Mouse (Mus musculus): Measurements from ENCODE around the gene Psmc3.
"Not testable (repeated sequence)": the region's sequence is repeated elsewhere in the genome, so short reads cannot be mapped to it uniquely, and the experiment has no call there.

Gene Psmc3

DNA sequence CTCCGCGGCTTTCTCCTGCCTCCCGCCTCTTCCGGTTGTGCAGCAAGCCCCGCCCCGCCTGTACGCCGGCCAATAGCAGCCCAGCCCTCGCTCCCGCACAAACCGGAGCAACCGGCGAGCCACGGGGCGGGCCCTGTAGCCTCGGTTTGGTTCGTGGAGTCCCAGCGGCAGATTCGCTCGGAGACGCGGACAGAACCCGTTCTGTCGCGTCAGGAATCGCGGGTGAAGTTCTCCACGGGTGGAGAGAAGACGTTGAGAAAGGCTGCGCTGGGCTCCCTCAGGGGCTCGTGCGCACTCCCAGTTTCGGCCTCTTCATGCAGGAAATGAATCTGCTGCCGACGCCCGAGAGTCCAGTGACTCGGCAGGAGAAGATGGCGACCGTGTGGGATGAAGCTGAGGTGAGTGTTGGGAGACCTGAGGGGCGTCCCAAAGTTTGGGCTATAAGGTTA lies at the start of gene Psmc3:
Gene Psmc3, plus strand, starts transcription at position 76 of the 449 bp plus-strand sequence.
- DNase-seq, result peak; percentile 98

GRCm38 (mm10) chr2:91008536-91008935 lies 45.3 kb upstream of the Psmc3 start:
- DNase-seq, result no peak

- DNase-seq, result no peak
Measured at GRCm38 (mm10) chr2:91013881-91014280, 39.9 kb upstream of the Psmc3 start.

DNA sequence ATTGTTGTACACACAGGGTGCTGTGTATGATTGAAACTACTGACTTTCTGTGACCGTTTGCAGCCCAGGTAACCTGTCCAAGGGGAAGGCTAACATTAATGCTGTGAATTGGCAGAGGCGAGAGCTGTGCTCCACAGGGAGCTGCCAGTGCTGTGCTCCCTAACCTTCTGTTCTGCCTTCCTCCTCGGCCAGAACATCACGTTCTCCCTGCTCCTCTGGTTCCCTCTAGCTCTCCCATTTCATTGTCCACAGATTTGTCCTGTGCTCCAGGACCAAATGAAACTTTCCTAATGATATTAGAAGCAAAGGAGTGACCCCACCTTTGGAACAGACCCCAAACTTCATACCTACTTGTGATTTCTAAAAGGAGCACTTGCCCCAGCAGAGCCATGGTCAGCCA lies 38.4 kb upstream of the Psmc3 start:
- no peak for DNase-seq

- DNase-seq, result no peak
Measured at GRCm38 (mm10) chr2:91018061-91018788, 35.6 kb upstream of the Psmc3 start.

DNA sequence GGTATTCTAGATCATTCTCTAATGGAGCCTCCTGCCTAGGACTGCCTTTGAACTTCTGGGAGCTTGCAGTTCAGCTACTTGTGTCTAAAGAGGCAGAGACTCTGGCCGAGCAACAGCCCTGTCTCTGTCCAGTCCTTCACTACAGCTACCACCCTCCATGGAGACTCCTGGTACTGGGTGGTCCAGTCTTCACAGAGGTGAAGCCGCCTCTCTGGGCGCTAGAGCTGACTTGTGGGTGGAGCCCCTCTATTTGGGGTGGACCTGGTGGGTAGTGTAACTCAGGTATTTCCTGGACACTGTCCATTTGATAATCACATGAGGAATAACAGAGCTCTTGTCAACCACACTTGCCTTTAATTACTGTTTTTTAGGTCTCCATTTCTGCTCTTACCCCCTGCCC lies 33.9 kb upstream of the Psmc3 start:
- no peak for DNase-seq

- DNase-seq, result not testable (repeated sequence)
Measured at GRCm38 (mm10) chr2:91022266-91022665, 31.5 kb upstream of the Psmc3 start.

GRCm38 (mm10) chr2:91023131-91023530 lies 30.7 kb upstream of the Psmc3 start:
- DNase-seq, result no peak

GRCm38 (mm10) chr2:91023956-91024355 lies 29.9 kb upstream of the Psmc3 start:
- DNase-seq, result no peak

DNA sequence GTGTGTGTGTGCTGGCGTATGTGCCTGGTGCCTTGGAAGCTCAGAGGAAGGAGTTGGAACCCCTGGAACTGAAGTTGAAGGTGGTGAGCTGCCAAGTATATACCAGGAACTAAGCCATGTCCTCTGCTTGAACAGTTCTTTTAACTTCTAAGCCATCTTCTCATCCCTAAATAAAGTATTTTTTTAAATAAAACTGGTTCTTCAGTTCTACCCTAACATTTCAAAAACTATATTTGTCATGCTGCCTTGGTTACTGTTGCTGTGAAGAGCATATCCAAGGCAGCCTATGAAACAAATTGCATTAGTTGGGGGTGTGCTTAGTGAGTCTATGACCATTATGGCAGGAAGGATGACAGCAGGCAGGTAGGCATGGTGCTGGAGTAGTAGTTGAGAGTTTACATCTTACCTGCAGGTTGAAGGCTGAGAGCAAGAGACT lies 28.7 kb upstream of the Psmc3 start:
- DNase-seq, result no peak

DNA sequence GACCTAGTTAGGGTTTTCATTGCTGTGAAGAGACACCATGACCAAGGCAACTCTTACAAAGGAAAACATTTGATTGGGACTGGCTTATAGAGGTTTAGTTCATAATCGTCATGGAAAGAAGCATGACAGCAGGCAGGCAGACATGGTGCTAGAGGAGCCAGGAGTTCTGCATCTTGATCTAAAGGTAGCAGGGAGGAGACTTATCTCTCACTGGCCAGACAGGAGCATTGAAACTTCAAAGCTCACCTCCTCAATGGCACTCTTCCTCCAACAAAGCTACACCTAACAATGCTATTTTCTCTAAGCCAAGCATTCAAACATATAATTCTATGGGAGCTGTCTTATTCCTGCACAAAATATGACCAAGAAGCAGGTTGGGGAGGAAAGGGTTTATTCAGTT lies 27.3 kb upstream of the Psmc3 start:
- no peak for DNase-seq

DNA sequence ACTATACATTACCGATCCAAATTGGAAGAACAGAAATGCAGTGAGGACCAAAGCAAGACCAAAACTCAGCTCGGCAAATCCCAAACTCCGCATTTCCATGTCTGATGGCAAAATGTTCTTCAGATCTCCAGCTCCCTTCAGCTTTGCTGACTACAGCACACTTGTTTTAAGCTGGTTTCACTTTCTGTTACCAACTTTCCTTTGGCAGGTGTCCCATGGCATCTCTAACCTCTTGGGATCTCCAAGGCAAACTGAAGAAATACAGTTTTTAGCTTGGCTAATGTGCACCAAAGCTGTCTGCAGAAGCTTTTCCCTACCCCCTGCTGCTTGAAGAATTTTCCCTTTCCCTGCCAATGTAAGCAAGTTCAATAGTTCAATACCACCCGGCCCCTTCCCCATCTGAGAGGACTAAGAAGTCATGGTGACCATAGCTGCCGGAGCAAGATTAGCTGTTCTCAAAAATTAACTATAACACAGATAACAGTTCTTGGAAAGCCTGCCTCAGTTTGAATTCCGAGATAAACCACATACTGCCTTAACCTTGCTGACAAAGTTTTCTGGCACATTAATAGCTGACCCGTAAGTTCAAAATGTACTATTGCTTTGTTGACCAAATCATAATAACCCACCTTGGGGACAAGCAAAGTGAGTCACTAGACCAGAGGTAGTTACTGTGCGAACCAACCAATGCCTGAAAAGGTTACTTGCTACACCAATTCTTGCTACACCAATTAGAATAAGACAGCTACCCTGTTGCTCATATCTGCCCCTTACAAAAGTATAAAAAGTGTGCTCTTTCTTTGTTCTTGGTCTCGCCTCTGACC lies 26.2 kb upstream of the Psmc3 start:
- DNase-seq, result peak; percentile 34

GRCm38 (mm10) chr2:91031216-91031615 lies 22.6 kb upstream of the Psmc3 start:
- no peak for DNase-seq

GRCm38 (mm10) chr2:91033000-91033399 lies 20.8 kb upstream of the Psmc3 start:
- DNase-seq, result no peak

GRCm38 (mm10) chr2:91035385-91035784 lies 18.4 kb upstream of the Psmc3 start, which contains the start of gene Rapsn:
Gene Rapsn (plus strand): TSS chr2:91035620.
- DNase-seq, result peak; percentile 37

GRCm38 (mm10) chr2:91041786-91042185 lies 12.0 kb upstream of the Psmc3 start:
- no peak for DNase-seq

DNA sequence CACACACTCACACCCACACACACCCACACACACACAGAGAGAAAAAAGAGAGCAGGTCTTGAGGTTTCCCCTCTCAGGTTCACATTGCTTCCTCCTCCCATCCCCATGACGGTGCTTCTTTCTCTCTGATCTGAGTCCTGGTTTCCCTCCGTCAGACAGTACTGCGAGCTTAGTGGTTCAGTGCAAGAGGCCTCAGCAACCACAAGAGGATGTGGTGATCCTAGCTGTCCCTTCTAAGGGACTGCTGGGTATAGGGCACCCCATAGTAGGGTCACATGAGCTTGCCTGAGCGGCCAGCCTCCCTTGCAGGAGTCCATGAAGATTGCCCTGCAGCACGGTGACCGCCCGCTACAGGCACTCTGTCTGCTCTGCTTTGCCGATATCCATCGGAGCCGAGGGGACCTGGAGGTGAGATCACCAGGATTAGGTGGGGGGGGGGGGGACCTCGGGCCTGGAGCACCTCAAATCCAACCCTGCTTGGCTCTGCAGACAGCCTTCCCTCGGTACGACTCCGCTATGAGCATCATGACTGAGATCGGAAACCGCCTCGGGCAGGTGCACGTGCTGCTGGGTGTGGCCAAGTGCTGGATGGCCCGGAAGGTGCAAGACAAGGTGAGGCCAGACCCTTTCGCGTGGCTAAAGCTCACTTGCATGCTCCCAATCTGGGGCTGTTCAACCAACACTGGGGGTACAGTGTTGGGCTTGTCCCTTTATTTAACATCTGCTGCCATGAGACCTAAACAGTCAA lies 11.0 kb upstream of the Psmc3 start:
- DNase-seq, result no peak

DNA sequence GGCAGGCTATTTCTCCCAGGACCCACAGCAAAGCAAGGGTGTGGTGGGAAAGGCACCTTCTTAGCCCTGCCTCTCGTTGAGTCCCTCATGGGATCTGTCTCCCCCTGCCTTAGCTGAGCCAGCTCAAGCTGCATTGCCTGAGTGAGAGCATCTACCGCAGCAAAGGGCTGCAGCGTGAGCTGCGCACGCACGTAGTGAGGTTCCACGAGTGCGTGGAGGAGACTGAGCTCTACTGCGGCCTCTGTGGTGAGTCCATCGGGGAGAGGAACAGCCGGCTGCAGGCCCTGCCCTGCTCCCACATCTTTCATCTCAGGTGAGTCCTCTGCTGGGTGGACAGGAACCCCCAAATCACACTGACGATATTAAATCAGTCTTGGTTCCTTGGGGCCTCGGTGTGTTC lies 9.1 kb upstream of the Psmc3 start:
- DNase-seq, result no peak

DNA sequence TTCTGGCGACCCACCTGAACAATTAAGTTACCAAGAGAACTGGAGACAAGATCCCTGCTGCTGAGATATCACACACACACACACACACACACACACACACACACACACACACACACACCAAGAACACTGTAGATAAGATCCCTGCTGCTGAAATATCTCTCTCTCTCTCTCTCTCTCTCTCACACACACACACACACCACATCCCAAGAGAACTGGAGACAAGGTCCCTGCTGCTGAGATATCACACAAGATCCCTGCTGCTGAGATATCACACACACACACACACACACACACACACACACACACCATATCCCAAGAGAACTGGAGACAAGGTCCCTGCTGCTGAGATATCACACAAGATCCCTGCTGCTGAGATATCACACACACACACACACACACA lies 8.0 kb upstream of the Psmc3 start:
- not testable (repeated sequence) for DNase-seq

- DNase-seq, result no peak
Measured at GRCm38 (mm10) chr2:91047359-91047758, 6.5 kb upstream of the Psmc3 start.

DNA sequence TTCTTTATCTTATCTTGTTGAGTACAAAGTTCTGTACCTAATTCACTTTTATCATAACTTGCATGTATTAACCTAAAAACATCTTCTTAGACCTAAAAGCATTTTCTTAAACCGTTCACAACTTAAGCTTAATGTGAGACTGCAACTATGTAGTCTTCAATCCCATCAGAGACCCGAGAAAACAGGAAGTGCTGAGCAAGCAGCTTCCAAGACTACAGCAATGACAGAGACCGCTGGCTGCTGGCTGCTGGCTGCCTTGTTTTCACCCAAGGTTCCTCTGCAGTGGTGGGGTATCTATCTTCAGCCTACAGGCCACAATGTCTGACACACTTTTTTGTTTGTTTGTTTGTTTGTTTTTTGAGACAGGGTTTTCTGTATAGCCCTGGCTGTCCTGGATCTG lies 1.9 kb upstream of the Psmc3 start:
- no peak for DNase-seq

DNA sequence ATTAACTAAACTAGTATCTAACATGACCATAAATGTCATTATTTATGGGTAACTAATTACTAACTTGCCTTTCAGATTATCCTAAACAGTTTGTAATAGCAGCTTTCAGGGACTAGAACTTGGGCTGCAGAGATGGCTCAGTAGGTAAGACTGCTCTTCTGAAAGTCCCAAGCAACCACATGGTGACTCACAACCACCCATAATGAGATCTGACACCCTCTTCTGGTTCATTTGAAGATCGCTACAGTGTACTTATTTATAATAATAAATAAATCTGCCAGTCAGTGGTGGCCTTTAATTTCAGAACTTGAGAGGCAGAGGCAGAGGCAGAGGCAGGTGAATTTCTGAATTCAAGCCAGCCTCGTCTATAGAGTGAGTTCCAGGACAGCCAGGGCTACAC lies 1.1 kb upstream of the Psmc3 start:
- DNase-seq, result no peak

GRCm38 (mm10) chr2:91053181-91053933 lies 452 bp upstream of the Psmc3 start:
- DNase-seq, result no peak
